22 mouse cellular contexts compared by ENCODE assay signal in the genomic region with DNA sequence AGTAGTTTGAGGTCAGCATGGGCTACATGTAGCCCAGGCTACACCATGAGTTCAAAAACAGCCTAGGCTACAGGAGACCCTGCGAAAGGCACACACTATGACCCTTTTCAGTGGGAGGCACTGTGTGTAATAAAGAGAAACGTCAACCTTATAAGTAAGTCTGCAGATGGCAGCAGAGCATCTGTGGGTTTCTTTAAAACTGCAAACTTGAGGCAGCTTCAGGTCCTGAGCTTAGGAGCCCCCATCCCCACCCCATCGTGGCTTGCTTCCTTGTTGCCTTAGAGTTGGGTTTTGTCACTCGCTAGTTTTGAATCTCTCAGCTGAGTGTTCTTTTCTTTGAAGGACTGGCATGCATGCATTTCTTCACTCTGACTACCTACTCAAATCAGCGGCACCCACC. TPM values are rescaled to one million over a fixed set of nuclear protein-coding genes. Genes with fewer than 3 reads are reported as not detected.
DNase-seq lines count a peak whose midpoint lies in the region; ATAC-seq and TF ChIP-seq lines count a peak whose summit lies in the region.
"Had no signal": no experiment of that assay in that cellular context is flagged by ENCODE, and none has a peak within 500 bp of the region (broad histone marks: within the 10 kb centered on the region; RNA-seq: fewer than 3 reads in every experiment).

No protein-coding gene starts in this region.

- H3K4me3 ChIP-seq in hindbrain, postnatal 0 days (ENCODE audit: low read length), result no peak overlapping the region
- no peak overlapping the region for H3K4me3 ChIP-seq in hindbrain, embryonic 10.5 days
- H3K4me3 ChIP-seq in spleen, adult 2 months (ENCODE audit: extremely low read depth, insufficient read depth, insufficient read length), result no peak overlapping the region
- H3K4me3 ChIP-seq: heart, embryonic 12.5 days; hindbrain, embryonic 12.5 days; intestine, embryonic 15.5 days; limb, embryonic 15.5 days; lung, embryonic 15.5 days; midbrain, embryonic 12.5 days; myocyte; stomach, embryonic 15.5 days had no signal

- no peaks in the 10 kb centered on the region for H3K36me3 ChIP-seq in hindbrain, postnatal 0 days (ENCODE audit: insufficient read depth, low read length)
- H3K36me3 ChIP-seq in hindbrain, embryonic 10.5 days, result no peaks in the 10 kb centered on the region
- no peaks in the 10 kb centered on the region for H3K36me3 ChIP-seq in spleen, adult 2 months (ENCODE audit: control insufficient read depth, insufficient read depth, low read length)
- H3K36me3 ChIP-seq: heart, embryonic 12.5 days; hindbrain, embryonic 12.5 days; intestine, embryonic 15.5 days; limb, embryonic 15.5 days; lung, embryonic 15.5 days; midbrain, embryonic 12.5 days; stomach, embryonic 15.5 days had no signal

- no peak for DNase-seq in hindbrain, postnatal 0 days (ENCODE audit: low spot score)
- DNase-seq in hindbrain, embryonic 10.5 days (ENCODE audit: low spot score), result no peak
- no peak for DNase-seq in spleen, adult 2 months (ENCODE audit: low read depth in 1 of 2, low spot score in 2 of 2)
- no peak for DNase-seq in spleen, adult 18-20 months
- peak; percentile 53 for DNase-seq in naive thymus-derived CD4-positive, alpha-beta T cell, adult 2 months (ENCODE audit: low read depth)
- no peak for DNase-seq in urinary bladder, postnatal 10 days (ENCODE audit: low spot score)
- no peak for DNase-seq in natural killer cell, adult 2 months (ENCODE audit: low spot score in 2 of 2)
- DNase-seq: adrenal gland, adult 2 months; cerebellum, adult 11-12 months; cerebellum, postnatal 36 days; gastrocnemius, postnatal 36 days; kidney, postnatal 25 days; layer of hippocampus, adult 9-11 months had no signal

- WGBS in hindbrain, postnatal 0 days, result 69% methylated on average over 5 of the region's 5 CpGs
- WGBS in hindbrain, embryonic 10.5 days, result 76% methylated on average over 5 of the region's 5 CpGs
- 18% methylated on average over 5 of the region's 5 CpGs for WGBS in spleen, adult 2 months

- no peak for ATAC-seq in hindbrain, postnatal 0 days
- ATAC-seq: forebrain, embryonic 14.5 days; intestine, embryonic 15.5 days had no signal

- H3K4me2 ChIP-seq in hindbrain, postnatal 0 days (ENCODE audit: low read depth, low read length), result no peak overlapping the region
- H3K4me2 ChIP-seq: heart, embryonic 12.5 days; hindbrain, embryonic 12.5 days; intestine, embryonic 15.5 days; limb, embryonic 15.5 days; lung, embryonic 15.5 days; midbrain, embryonic 12.5 days; stomach, embryonic 15.5 days had no signal

- no peaks in the 10 kb centered on the region for H3K27me3 ChIP-seq in hindbrain, postnatal 0 days (ENCODE audit: insufficient read depth, low read length)
- H3K27me3 ChIP-seq in hindbrain, embryonic 10.5 days (ENCODE audit: insufficient read depth, poor library complexity, severe bottlenecking), result no peaks in the 10 kb centered on the region
- no peaks in the 10 kb centered on the region for H3K27me3 ChIP-seq in spleen, adult 2 months (ENCODE audit: control insufficient read depth, insufficient read depth, low read length)
- H3K27me3 ChIP-seq: hindbrain, embryonic 12.5 days; intestine, embryonic 15.5 days; limb, embryonic 15.5 days; lung, embryonic 15.5 days; midbrain, embryonic 12.5 days; stomach, embryonic 15.5 days had no signal

- no peaks in the 10 kb centered on the region for H3K9me3 ChIP-seq in hindbrain, postnatal 0 days (ENCODE audit: low read length)
- no peaks in the 10 kb centered on the region for H3K9me3 ChIP-seq in hindbrain, embryonic 10.5 days
- H3K9me3 ChIP-seq: heart, embryonic 12.5 days; hindbrain, embryonic 12.5 days; intestine, embryonic 15.5 days; limb, embryonic 15.5 days; lung, embryonic 15.5 days; midbrain, embryonic 12.5 days; stomach, embryonic 15.5 days had no signal

- H3K27ac ChIP-seq in hindbrain, postnatal 0 days, result no peak overlapping the region
- H3K27ac ChIP-seq in hindbrain, embryonic 10.5 days, result no peak overlapping the region
- H3K27ac ChIP-seq in spleen, adult 2 months (ENCODE audit: insufficient read depth, low read length), result 0 out of 2 replicates have a peak overlapping the region, but pooled peaks have one; percentile 5
- H3K27ac ChIP-seq: hindbrain, embryonic 12.5 days; intestine, embryonic 15.5 days; limb, embryonic 15.5 days; lung, embryonic 15.5 days; midbrain, embryonic 12.5 days; stomach, embryonic 15.5 days had no signal

- no peak overlapping the region for H3K9ac ChIP-seq in hindbrain, postnatal 0 days (replicated peaks; ENCODE audit: low read length)
- H3K9ac ChIP-seq: heart, embryonic 12.5 days; hindbrain, embryonic 12.5 days; intestine, embryonic 15.5 days; limb, embryonic 15.5 days; lung, embryonic 15.5 days; midbrain, embryonic 12.5 days; stomach, embryonic 15.5 days had no signal

- H3K4me1 ChIP-seq in hindbrain, postnatal 0 days (ENCODE audit: insufficient read depth, low read length), result no peaks in the 10 kb centered on the region
- H3K4me1 ChIP-seq in hindbrain, embryonic 10.5 days (replicated peaks), result no peaks in the 10 kb centered on the region
- peaks cover 26% of the 10 kb centered on the region; the same call in 1 of the 2 replicates for H3K4me1 ChIP-seq in spleen, adult 2 months (ENCODE audit: control insufficient read depth, insufficient read depth, insufficient read length)
- H3K4me1 ChIP-seq: hindbrain, embryonic 12.5 days; intestine, embryonic 15.5 days; limb, embryonic 15.5 days; lung, embryonic 15.5 days; midbrain, embryonic 12.5 days; stomach, embryonic 15.5 days had no signal

- 0 out of 2 replicates have a peak, but pooled peaks have one; percentile 6 for TF ChIP-seq CTCF in hindbrain, postnatal 0 days (IDR thresholded peaks at IDR 0.05; ENCODE audit: low read depth)
- no peak for TF ChIP-seq CTCF in spleen, adult 2 months (IDR thresholded peaks at IDR 0.05; ENCODE audit: extremely low read depth, insufficient read depth, insufficient read length, insufficient replicate concordance)

- no peak for TF ChIP-seq POLR2A in spleen, adult 2 months (IDR thresholded peaks at IDR 0.05; ENCODE audit: low read depth, low read length)

RNA-seq across cellular contexts. Expression of gene Bcat1, which starts 14.9 kb away (rescaled TPM):
- total RNA-seq in hindbrain, postnatal 0 days (2014; rRNA removed), result 81.8 and 94.3 TPM in 2 replicates
- polyA plus RNA-seq in hindbrain, postnatal 0 days (2015; fragmentation: Nextera tagmentation; extraction: Ambion mirVana), result 58.2 and 59.7 TPM in 2 replicates
- polyA plus RNA-seq in hindbrain, embryonic 10.5 days (2016; fragmentation: Nextera tagmentation; extraction: Ambion mirVana), result 123 and 134 TPM in 2 replicates
- 0.32 and 0.33 TPM in 2 replicates for polyA plus RNA-seq in spleen, adult 2 months (2012; rRNA removed)

RNA-seq across cellular contexts. Expression of gene Lrmp, which starts 24.5 kb away (rescaled TPM):
- 1.7 and 4.4 TPM in 2 replicates for total RNA-seq in hindbrain, postnatal 0 days (2014; rRNA removed)
- polyA plus RNA-seq in hindbrain, postnatal 0 days (2015; fragmentation: Nextera tagmentation; extraction: Ambion mirVana), result 0.54 and 0.74 TPM in 2 replicates
- polyA plus RNA-seq in hindbrain, embryonic 10.5 days (2016; fragmentation: Nextera tagmentation; extraction: Ambion mirVana), result 1.8 and 2.4 TPM in 2 replicates
- 120 and 145 TPM in 2 replicates for polyA plus RNA-seq in spleen, adult 2 months (2012; rRNA removed)

Comparison
In these comparisons a context has a peak if more than half of its experiments do, and no peak if none do; other contexts are left out.
1. RNA of gene Bcat1, which starts 14.9 kb away (polyA plus RNA-seq): 123 to 134 TPM in hindbrain, embryonic 10.5 days and 58.2 to 59.7 TPM in hindbrain, postnatal 0 days; 0.32 to 0.33 TPM in spleen, adult 2 months; every median in the first group is over 10 times any median in the second.
2. RNA of gene Lrmp, which starts 24.5 kb away (polyA plus RNA-seq): 120 to 145 TPM in spleen, adult 2 months; 1.8 to 2.4 TPM in hindbrain, embryonic 10.5 days and 0.54 to 0.74 TPM in hindbrain, postnatal 0 days; every median in the first group is over 10 times any median in the second.